Mouse (Mus musculus): ENCODE data around the gene St6gal1. TPM values are rescaled to one million over a fixed set of nuclear protein-coding genes. Genes with fewer than 3 reads are reported as not detected.

Gene St6gal1
- total and polyA plus RNA-seq, 2 experiments from 2014 or later, result 16.4 to 21.8 TPM

DNA sequence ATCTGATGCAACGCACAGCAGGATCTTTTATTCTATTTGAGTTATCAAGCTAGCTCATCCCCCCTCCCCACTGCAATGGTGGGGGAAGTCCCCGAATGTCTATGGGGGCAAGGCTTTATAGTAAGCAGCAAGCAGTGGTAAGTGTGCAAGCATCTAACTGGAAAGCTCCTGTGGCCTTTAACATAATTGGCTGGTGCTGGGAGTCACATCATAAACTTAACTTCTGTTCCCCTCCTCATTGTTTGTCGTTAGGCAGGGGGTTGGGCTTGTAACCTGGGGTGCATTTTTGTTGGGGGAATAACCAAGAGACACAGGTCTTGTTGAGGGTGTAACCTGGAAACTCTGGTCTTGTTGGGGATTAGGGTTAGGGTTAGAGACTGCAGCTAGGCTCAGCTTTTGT, 3.9 kb downstream of the St6gal1 start:
- ATAC-seq (no peak), DNase-seq (no peak)
- no peaks in the 10 kb centered on the region for H3K27me3 ChIP-seq (ENCODE audit: insufficient read depth, low read length)
- H3K27ac ChIP-seq (ENCODE audit: low read depth, low read length), result no peak overlapping the region
- no peak overlapping the region for H3K9ac ChIP-seq
- no peak for TF ChIP-seq CTCF (IDR thresholded peaks at IDR 0.05; ENCODE audit: low read depth)
- no peaks in the 10 kb centered on the region for H3K36me3 ChIP-seq (ENCODE audit: insufficient read depth)
- H3K4me3 ChIP-seq (ENCODE audit: low read depth, low read length), result peak overlapping the region; percentile 88; the same call in 1 of the 2 replicates
- peak overlapping the region; percentile 83 for H3K4me2 ChIP-seq (ENCODE audit: low read depth)
- peaks cover 26% of the 10 kb centered on the region for H3K4me1 ChIP-seq (ENCODE audit: insufficient read depth)
- no peaks in the 10 kb centered on the region for H3K9me3 ChIP-seq (ENCODE audit: low read length)
- WGBS, result 24% methylated on average over 3 of the region's 3 CpGs

GRCm38 (mm10) chr16:23229945-23230344, 5.4 kb downstream of the St6gal1 start:
- Histone ChIP-seq H3K4me1 (ENCODE audit: insufficient read depth) (peaks cover 26% of the 10 kb centered on the region), H3K27me3 (ENCODE audit: insufficient read depth, low read length) (no peaks in the 10 kb centered on the region), H3K4me3 (ENCODE audit: low read depth, low read length) (no peak overlapping the region), H3K36me3 (ENCODE audit: insufficient read depth) (0 out of 2 replicates have a peak, but pooled peaks cover 3% of the 10 kb centered on the region), H3K27ac (ENCODE audit: low read depth, low read length) (no peak overlapping the region), H3K9me3 (ENCODE audit: low read length) (no peaks in the 10 kb centered on the region), H3K9ac (no peak overlapping the region), H3K4me2 (ENCODE audit: low read depth) (no peak overlapping the region)
- WGBS, result 68% methylated on average over 3 of the region's 3 CpGs
- no peak for ATAC-seq
- peak; percentile 16 for DNase-seq
- TF ChIP-seq CTCF (IDR thresholded peaks at IDR 0.05; ENCODE audit: low read depth), result peak; percentile 37

DNA sequence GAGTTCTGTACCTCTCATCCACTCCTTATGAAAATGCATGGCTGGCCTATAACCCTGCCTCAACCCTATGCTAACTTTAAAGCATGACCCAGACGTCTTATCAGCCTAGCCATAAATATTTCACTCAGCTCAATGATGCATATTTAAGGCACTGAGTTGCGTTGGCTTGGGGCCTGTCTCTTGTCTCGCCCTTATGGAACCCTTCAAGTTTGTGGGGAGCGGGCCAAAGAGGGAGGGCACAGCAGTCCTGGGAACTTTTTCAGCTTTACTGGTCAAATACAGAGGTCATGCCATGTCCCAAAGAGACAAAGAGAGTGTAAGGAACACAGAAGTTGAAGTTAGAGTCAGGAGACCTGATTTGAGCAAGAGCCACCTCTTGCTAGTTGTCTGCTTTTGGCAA, 6.6 kb downstream of the St6gal1 start:
- no peaks in the 10 kb centered on the region for H3K9me3 ChIP-seq (ENCODE audit: low read length)
- no peak overlapping the region for H3K4me3 ChIP-seq (ENCODE audit: low read depth, low read length)
- H3K36me3 ChIP-seq (ENCODE audit: insufficient read depth), result 0 out of 2 replicates have a peak, but pooled peaks cover 3% of the 10 kb centered on the region
- ATAC-seq, result no peak
- no peaks in the 10 kb centered on the region for H3K27me3 ChIP-seq (ENCODE audit: insufficient read depth, low read length)
- 53% methylated on average over 4 of the region's 4 CpGs for WGBS
- peaks cover 26% of the 10 kb centered on the region for H3K4me1 ChIP-seq (ENCODE audit: insufficient read depth)
- DNase-seq, result no peak
- H3K27ac ChIP-seq (ENCODE audit: low read depth, low read length), result no peak overlapping the region
- no peak for TF ChIP-seq CTCF (IDR thresholded peaks at IDR 0.05; ENCODE audit: low read depth)
- no peak overlapping the region for H3K4me2 ChIP-seq (ENCODE audit: low read depth)
- H3K9ac ChIP-seq, result no peak overlapping the region

GRCm38 (mm10) chr16:23232691-23233090, 8.2 kb downstream of the St6gal1 start:
- DNase-seq (no peak), ATAC-seq (no peak)
- Histone ChIP-seq H3K27me3 (ENCODE audit: insufficient read depth, low read length) (no peaks in the 10 kb centered on the region), H3K36me3 (ENCODE audit: insufficient read depth) (0 out of 2 replicates have a peak, but pooled peaks cover 3% of the 10 kb centered on the region), H3K9me3 (ENCODE audit: low read length) (no peaks in the 10 kb centered on the region), H3K4me1 (ENCODE audit: insufficient read depth) (peaks cover 23% of the 10 kb centered on the region), H3K27ac (ENCODE audit: low read depth, low read length) (no peak overlapping the region), H3K9ac (no peak overlapping the region), H3K4me3 (ENCODE audit: low read depth, low read length) (no peak overlapping the region), H3K4me2 (ENCODE audit: low read depth) (no peak overlapping the region)
- 68% methylated on average over 7 of the region's 7 CpGs for WGBS
- no peak for TF ChIP-seq CTCF (IDR thresholded peaks at IDR 0.05; ENCODE audit: low read depth)

GRCm38 (mm10) chr16:23233496-23233895, 9.0 kb downstream of the St6gal1 start:
- no peak overlapping the region for H3K4me2 ChIP-seq (ENCODE audit: low read depth)
- ATAC-seq (no peak), DNase-seq (no peak)
- TF ChIP-seq CTCF (IDR thresholded peaks at IDR 0.05; ENCODE audit: low read depth), result no peak
- no peak overlapping the region for H3K4me3 ChIP-seq (ENCODE audit: low read depth, low read length)
- 91% methylated on average over 10 of the region's 10 CpGs for WGBS
- peaks cover 15% of the 10 kb centered on the region for H3K4me1 ChIP-seq (ENCODE audit: insufficient read depth)
- 0 out of 2 replicates have a peak, but pooled peaks cover 3% of the 10 kb centered on the region for H3K36me3 ChIP-seq (ENCODE audit: insufficient read depth)
- H3K9me3 ChIP-seq (ENCODE audit: low read length), result no peaks in the 10 kb centered on the region
- no peak overlapping the region for H3K27ac ChIP-seq (ENCODE audit: low read depth, low read length)
- no peaks in the 10 kb centered on the region for H3K27me3 ChIP-seq (ENCODE audit: insufficient read depth, low read length)
- H3K9ac ChIP-seq, result no peak overlapping the region

DNA sequence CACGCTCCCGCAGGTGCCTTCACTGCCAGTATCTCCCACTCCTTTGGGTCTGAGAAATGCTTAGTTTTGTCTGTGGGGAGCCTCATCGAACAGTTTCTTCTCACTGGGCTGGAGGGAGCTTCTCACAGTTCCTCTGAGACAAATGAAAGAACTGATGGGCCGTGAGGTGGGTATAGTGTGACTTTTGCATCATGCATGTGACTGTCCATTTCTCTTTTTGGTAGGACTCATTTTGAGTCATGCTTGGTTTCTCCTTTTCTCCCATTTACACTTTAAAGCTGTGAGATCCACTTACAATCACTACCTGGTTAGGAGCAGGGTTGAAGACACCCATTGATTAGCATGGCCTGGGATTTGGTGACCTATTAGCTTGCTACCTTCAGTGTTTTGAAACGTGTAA, 10.0 kb downstream of the St6gal1 start:
- WGBS, result 89% methylated on average over 5 of the region's 5 CpGs
- no peak for ATAC-seq
- H3K4me2 ChIP-seq (ENCODE audit: low read depth), result no peak overlapping the region
- no peak for DNase-seq
- H3K36me3 ChIP-seq (ENCODE audit: insufficient read depth), result 0 out of 2 replicates have a peak, but pooled peaks cover 3% of the 10 kb centered on the region
- no peak for TF ChIP-seq CTCF (IDR thresholded peaks at IDR 0.05; ENCODE audit: low read depth)
- H3K4me1 ChIP-seq (ENCODE audit: insufficient read depth), result peaks cover 10% of the 10 kb centered on the region; the same call in 1 of the 2 replicates
- no peak overlapping the region for H3K4me3 ChIP-seq (ENCODE audit: low read depth, low read length)
- no peak overlapping the region for H3K27ac ChIP-seq (ENCODE audit: low read depth, low read length)
- no peak overlapping the region for H3K9ac ChIP-seq
- H3K9me3 ChIP-seq (ENCODE audit: low read length), result no peaks in the 10 kb centered on the region
- no peaks in the 10 kb centered on the region for H3K27me3 ChIP-seq (ENCODE audit: insufficient read depth, low read length)

DNA sequence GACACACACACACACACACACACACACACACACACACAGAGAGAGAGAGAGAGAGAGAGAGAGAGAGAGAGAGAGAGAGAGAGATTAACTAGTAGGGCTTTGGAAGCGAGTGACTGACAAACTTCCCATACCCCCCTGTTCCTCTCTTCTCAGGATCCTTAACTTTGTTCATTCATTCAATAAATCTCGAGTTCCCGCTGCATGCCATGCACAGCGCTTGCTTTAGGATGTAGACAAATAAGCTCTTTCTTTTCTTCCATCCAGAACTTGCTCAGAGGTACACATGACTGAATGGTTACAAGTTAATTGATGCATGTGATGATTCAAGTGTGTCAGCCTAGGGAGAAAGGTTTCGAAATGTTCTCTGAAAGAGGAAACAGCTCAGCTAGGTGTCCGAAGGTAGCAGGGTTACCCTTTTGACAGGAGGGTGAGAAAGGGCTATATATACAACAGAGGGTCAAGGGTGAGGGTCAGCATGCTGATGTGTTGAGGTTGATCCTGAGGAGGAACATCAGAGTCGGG, 10.7 kb downstream of the St6gal1 start:
- Histone ChIP-seq H3K27me3 (ENCODE audit: insufficient read depth, low read length) (no peaks in the 10 kb centered on the region), H3K36me3 (ENCODE audit: insufficient read depth) (0 out of 2 replicates have a peak, but pooled peaks cover 3% of the 10 kb centered on the region), H3K4me2 (ENCODE audit: low read depth) (no peak overlapping the region), H3K4me3 (ENCODE audit: low read depth, low read length) (no peak overlapping the region), H3K4me1 (ENCODE audit: insufficient read depth) (peaks cover 13% of the 10 kb centered on the region), H3K27ac (ENCODE audit: low read depth, low read length) (no peak overlapping the region), H3K9ac (no peak overlapping the region), H3K9me3 (ENCODE audit: low read length) (no peaks in the 10 kb centered on the region)
- TF ChIP-seq CTCF (IDR thresholded peaks at IDR 0.05; ENCODE audit: low read depth), result no peak
- no peak for ATAC-seq
- WGBS, result 58% methylated on average over 7 of the region's 7 CpGs
- DNase-seq, result no peak

Data from forebrain, postnatal 0 days (tissue).